Mouse (Mus musculus): Measurements from ENCODE around the gene Selenof. TPM values are rescaled to one million over a fixed set of nuclear protein-coding genes. Genes with fewer than 3 reads are reported as not detected.

Selenof gene
- polyA plus RNA-seq, 1 experiment: 2.4 TPM

DNA sequence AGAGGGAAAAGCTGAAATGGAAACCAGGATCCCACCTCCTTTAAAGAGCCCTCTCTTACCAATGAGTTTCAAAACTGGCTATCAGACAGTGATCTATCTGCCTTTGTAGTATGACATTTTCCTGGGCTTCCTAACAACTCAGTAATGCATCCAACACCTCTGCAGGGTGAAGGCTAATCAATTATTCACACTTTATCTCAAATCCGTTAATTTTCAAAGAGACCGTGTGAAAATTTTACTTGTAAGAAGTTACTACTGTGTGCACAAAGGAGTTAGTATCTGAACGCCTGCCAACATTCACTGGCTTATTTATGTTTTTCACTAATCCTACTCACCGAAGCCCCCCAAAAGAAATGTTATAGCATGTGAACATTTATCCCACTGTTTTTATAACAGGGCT is 24.3 kb upstream of the Selenof start:
- Histone ChIP-seq H3K4me3 (replicated peaks) (no peak overlapping the region), H3K27me3 (ENCODE audit: control insufficient read depth) (no peaks in the 10 kb centered on the region), H3K9me3 (ENCODE audit: control insufficient read depth, low read length) (no peaks in the 10 kb centered on the region; the same call in 1 of the 2 replicates), H3K4me1 (ENCODE audit: control insufficient read depth) (peaks cover 6% of the 10 kb centered on the region; the same call in 1 of the 2 replicates), H3K36me3 (ENCODE audit: control insufficient read depth) (no peaks in the 10 kb centered on the region)
- no peak for TF ChIP-seq TAL1 (IDR thresholded peaks at IDR 0.05; ENCODE audit: low read length)
- TF ChIP-seq GATA1 (IDR thresholded peaks at IDR 0.05; ENCODE audit: low read length): no peak

DNA sequence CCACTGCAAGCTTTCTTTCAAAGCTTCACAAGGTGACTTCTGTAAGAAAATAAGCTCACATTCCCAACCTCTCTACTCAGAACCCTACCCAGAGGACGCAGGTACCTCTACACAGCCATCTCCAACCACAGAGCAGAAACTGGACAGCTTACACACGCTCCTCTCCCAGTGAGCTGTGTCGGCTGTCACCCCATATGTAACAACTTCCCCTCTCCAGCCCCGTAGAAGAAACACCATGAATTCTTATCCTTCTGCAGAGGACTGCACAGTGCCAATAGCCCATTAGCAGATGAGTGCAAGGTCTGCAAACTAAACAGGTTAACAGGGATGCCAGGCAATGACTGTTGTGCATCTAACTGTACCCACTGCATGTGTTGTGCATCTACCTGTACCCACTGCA is 23.6 kb upstream of the Selenof start:
- Histone ChIP-seq H3K4me1 (ENCODE audit: control insufficient read depth) (peaks cover 8% of the 10 kb centered on the region), H3K4me3 (replicated peaks) (no peak overlapping the region)
- no peak for TF ChIP-seq TAL1 (IDR thresholded peaks at IDR 0.05; ENCODE audit: low read length)
- no peak for TF ChIP-seq GATA1 (IDR thresholded peaks at IDR 0.05; ENCODE audit: low read length)

DNA sequence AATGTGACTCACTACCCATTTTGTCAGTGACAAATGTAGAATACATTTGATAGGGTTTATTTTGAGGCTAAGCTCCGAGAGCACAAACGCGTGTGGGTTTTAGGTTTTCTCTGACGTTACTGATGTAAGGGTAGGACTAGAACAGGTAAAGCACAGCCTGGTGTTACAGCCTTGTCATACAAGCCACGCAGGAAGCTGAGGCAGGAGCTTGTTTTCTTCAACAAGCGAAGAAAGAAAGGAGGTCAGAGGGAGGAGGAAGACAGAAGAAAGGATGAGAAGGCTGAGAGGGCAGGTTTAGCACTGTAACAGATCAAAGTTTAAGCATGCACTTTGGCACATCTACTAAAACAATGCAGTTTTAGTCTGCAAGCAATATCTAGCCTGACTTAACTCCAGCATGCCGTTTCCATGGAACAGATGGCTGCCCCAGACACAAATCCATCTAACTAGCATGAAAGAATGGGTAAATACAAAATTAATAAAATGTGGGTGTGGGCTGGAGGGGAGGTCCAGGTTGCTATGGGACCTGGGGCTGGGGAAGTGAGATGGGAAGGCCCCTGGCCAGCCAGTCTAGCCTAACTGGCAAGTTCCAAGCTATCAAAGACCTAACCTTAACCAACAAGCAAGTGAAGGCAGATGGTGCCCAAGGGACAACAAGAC is 21.8 kb upstream of the Selenof start:
- Histone ChIP-seq H3K9me3 (ENCODE audit: control insufficient read depth, low read length) (no peaks in the 10 kb centered on the region; the same call in 1 of the 2 replicates), H3K4me3 (replicated peaks) (no peak overlapping the region), H3K36me3 (ENCODE audit: control insufficient read depth) (no peaks in the 10 kb centered on the region), H3K27me3 (ENCODE audit: control insufficient read depth) (no peaks in the 10 kb centered on the region), H3K4me1 (ENCODE audit: control insufficient read depth) (peaks cover 10% of the 10 kb centered on the region)
- no peak for TF ChIP-seq TAL1 (IDR thresholded peaks at IDR 0.05; ENCODE audit: low read length)
- no peak for TF ChIP-seq GATA1 (IDR thresholded peaks at IDR 0.05; ENCODE audit: low read length)

More for the DNA sequence above, 23.6 kb upstream of the Selenof start:
- H3K27me3 ChIP-seq (ENCODE audit: control insufficient read depth): no peaks in the 10 kb centered on the region
- no peaks in the 10 kb centered on the region for H3K36me3 ChIP-seq (ENCODE audit: control insufficient read depth)
- no peaks in the 10 kb centered on the region; the same call in 1 of the 2 replicates for H3K9me3 ChIP-seq (ENCODE audit: control insufficient read depth, low read length)

DNA sequence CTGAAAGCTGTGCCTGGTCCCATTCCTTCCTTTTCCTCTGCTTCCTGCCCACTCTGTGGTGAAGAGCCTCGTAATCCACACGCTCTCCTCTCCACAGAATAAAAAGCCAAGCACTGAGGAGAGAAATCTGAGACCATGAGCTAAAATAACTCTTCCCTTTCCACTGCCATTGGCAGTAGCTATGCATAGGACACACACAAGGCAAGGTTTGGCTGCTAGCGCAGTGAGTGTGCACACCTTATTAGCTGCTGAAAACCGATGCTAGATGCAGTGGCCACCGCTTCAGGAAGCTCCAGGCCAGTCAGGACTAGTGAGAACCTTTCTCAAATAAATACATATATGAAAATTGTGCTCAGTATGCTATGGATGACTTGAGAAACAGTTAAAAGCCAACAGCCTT is 20.1 kb upstream of the Selenof start:
- Histone ChIP-seq H3K4me3 (replicated peaks) (no peak overlapping the region), H3K9me3 (ENCODE audit: control insufficient read depth, low read length) (no peaks in the 10 kb centered on the region; the same call in 1 of the 2 replicates), H3K4me1 (ENCODE audit: control insufficient read depth) (peaks cover 14% of the 10 kb centered on the region), H3K36me3 (ENCODE audit: control insufficient read depth) (no peaks in the 10 kb centered on the region), H3K27me3 (ENCODE audit: control insufficient read depth) (no peaks in the 10 kb centered on the region)
- no peak for TF ChIP-seq GATA1 (IDR thresholded peaks at IDR 0.05; ENCODE audit: low read length)
- TF ChIP-seq TAL1 (IDR thresholded peaks at IDR 0.05; ENCODE audit: low read length): no peak

DNA sequence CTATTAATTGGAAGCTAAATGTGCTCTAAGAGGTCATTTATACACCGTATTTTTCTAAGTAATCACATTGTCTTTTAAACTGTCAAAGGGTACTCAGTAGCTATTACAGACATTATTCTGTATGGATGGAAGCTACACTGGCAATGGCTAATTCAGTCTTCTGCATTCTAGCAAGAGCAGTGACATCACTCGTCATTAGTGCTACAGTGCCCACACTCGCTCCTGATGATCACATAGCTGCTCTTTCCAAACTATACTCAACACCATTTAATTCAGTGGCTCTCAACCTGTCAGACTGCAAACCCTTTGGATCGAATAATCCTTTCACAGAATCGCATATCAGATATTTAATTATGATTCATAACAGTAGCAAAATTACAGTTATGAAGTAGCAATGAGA is 19.4 kb upstream of the Selenof start:
- no peak for TF ChIP-seq TAL1 (IDR thresholded peaks at IDR 0.05; ENCODE audit: low read length)
- no peak for TF ChIP-seq GATA1 (IDR thresholded peaks at IDR 0.05; ENCODE audit: low read length)
- H3K36me3 ChIP-seq (ENCODE audit: control insufficient read depth): no peaks in the 10 kb centered on the region
- peaks cover 14% of the 10 kb centered on the region for H3K4me1 ChIP-seq (ENCODE audit: control insufficient read depth)
- H3K9me3 ChIP-seq (ENCODE audit: control insufficient read depth, low read length): no peaks in the 10 kb centered on the region; the same call in 1 of the 2 replicates
- no peaks in the 10 kb centered on the region for H3K27me3 ChIP-seq (ENCODE audit: control insufficient read depth)
- H3K4me3 ChIP-seq (replicated peaks): no peak overlapping the region

- no peak overlapping the region for H3K4me3 ChIP-seq (replicated peaks)
- no peaks in the 10 kb centered on the region; the same call in 1 of the 2 replicates for H3K9me3 ChIP-seq (ENCODE audit: control insufficient read depth, low read length)
- no peaks in the 10 kb centered on the region for H3K36me3 ChIP-seq (ENCODE audit: control insufficient read depth)
- H3K4me1 ChIP-seq (ENCODE audit: control insufficient read depth): peaks cover 14% of the 10 kb centered on the region
- TF ChIP-seq TAL1 (IDR thresholded peaks at IDR 0.05; ENCODE audit: low read length) (no peak), GATA1 (IDR thresholded peaks at IDR 0.05; ENCODE audit: low read length) (no peak)
- no peaks in the 10 kb centered on the region for H3K27me3 ChIP-seq (ENCODE audit: control insufficient read depth)
These were observed 18.7 kb upstream of the Selenof start for GRCm38 (mm10) chr3:144551416-144551815.

GRCm38 (mm10) chr3:144553942-144554341 is 16.2 kb upstream of the Selenof start:
- peaks cover 16% of the 10 kb centered on the region for H3K4me1 ChIP-seq (ENCODE audit: control insufficient read depth)
- H3K36me3 ChIP-seq (ENCODE audit: control insufficient read depth): no peaks in the 10 kb centered on the region

GRCm38 (mm10) chr3:144554503-144554902 is 15.6 kb upstream of the Selenof start:
- no peak overlapping the region for H3K4me3 ChIP-seq (replicated peaks)
- H3K4me1 ChIP-seq (ENCODE audit: control insufficient read depth): peaks cover 16% of the 10 kb centered on the region
- H3K9me3 ChIP-seq (ENCODE audit: control insufficient read depth, low read length): no peaks in the 10 kb centered on the region
- H3K36me3 ChIP-seq (ENCODE audit: control insufficient read depth): no peaks in the 10 kb centered on the region
- H3K27me3 ChIP-seq (ENCODE audit: control insufficient read depth): no peaks in the 10 kb centered on the region
- TF ChIP-seq TAL1 (IDR thresholded peaks at IDR 0.05; ENCODE audit: low read length): no peak
- TF ChIP-seq GATA1 (IDR thresholded peaks at IDR 0.05; ENCODE audit: low read length): no peak

More at GRCm38 (mm10) chr3:144553942-144554341, 16.2 kb upstream of the Selenof start:
- no peaks in the 10 kb centered on the region for H3K9me3 ChIP-seq (ENCODE audit: control insufficient read depth, low read length)
- no peak for TF ChIP-seq TAL1 (IDR thresholded peaks at IDR 0.05; ENCODE audit: low read length)
- H3K27me3 ChIP-seq (ENCODE audit: control insufficient read depth): no peaks in the 10 kb centered on the region
- no peak overlapping the region for H3K4me3 ChIP-seq (replicated peaks)

GRCm38 (mm10) chr3:144555144-144555543 is 15.0 kb upstream of the Selenof start:
- Histone ChIP-seq H3K36me3 (ENCODE audit: control insufficient read depth) (no peaks in the 10 kb centered on the region), H3K27me3 (ENCODE audit: control insufficient read depth) (no peaks in the 10 kb centered on the region), H3K9me3 (ENCODE audit: control insufficient read depth, low read length) (no peaks in the 10 kb centered on the region), H3K4me1 (ENCODE audit: control insufficient read depth) (peaks cover 18% of the 10 kb centered on the region), H3K4me3 (replicated peaks) (no peak overlapping the region)
- no peak for TF ChIP-seq TAL1 (IDR thresholded peaks at IDR 0.05; ENCODE audit: low read length)
- no peak for TF ChIP-seq GATA1 (IDR thresholded peaks at IDR 0.05; ENCODE audit: low read length)

Measured in erythroblast, embryonic 14.5 days (primary cell).